Mouse (Mus musculus) stomach, embryonic 14.5 days (tissue): Measurements from ENCODE around the gene Trpm8. TPM values are rescaled to one million over a fixed set of nuclear protein-coding genes. Genes with fewer than 3 reads are reported as not detected.

Experiments
- ATAC-seq: fragments of 200-750 bp; cut with Nextera tagmentation; 2 replicates; pipeline ENCODE4 v1.8.0; 2017; ENCODE audit warnings: low read depth, moderate TSS enrichment; ENCODE audit not compliant: insufficient number of reproducible peaks, insufficient read depth, low FRiP score
- H3K27ac ChIP-seq: fragments of 300-500 bp; sonication (generic); 2 replicates; pipeline ENCODE4 v1.5.1; 2014; ENCODE audit warnings: mild to moderate bottlenecking, low read length, moderate library complexity, mixed read lengths
- H3K27me3 ChIP-seq: fragments of 300-500 bp; sonication (generic); 2 replicates; pipeline ENCODE4 v1.6.1; 2014; ENCODE audit warnings: low read length, control low read depth, mixed read lengths; ENCODE audit not compliant: control insufficient read depth, insufficient read depth
- H3K36me3 ChIP-seq: fragments of 300-500 bp; sonication (generic); 2 replicates; pipeline ENCODE4 v1.6.1; 2014; ENCODE audit warnings: mild to moderate bottlenecking, control low read depth, low read length, moderate library complexity, mixed read lengths; ENCODE audit not compliant: control insufficient read depth, insufficient read depth
- H3K4me1 ChIP-seq: fragments of 300-500 bp; sonication (generic); 2 replicates; pipeline ENCODE4 v1.6.1; 2014; ENCODE audit warnings: low read length, control low read depth, mixed read lengths; ENCODE audit not compliant: control insufficient read depth, insufficient read depth
- H3K4me2 ChIP-seq: fragments of 300-500 bp; sonication (generic); replicated peaks from 2 replicates; pipeline ENCODE4 v1.6.1; 2014; ENCODE audit warnings: low read depth, low read length, control low read depth
- H3K4me3 ChIP-seq: fragments of 300-500 bp; sonication (generic); 2 replicates; pipeline ENCODE4 v1.5.1; 2014; ENCODE audit warnings: low read depth, low read length, control low read depth
- H3K9ac ChIP-seq: fragments of 300-500 bp; sonication (generic); replicated peaks from 2 replicates; pipeline ENCODE4 v1.6.1; 2014; ENCODE audit warnings: low read depth, mild to moderate bottlenecking, control low read depth, low read length, moderate library complexity, mixed read lengths
- H3K9me3 ChIP-seq: fragments of 300-500 bp; sonication (generic); 2 replicates; pipeline ENCODE4 v1.6.1; 2016; ENCODE audit warnings: low read depth, low read length, control low read depth; ENCODE audit not compliant: control insufficient read depth
- WGBS: fragments of 180-500 bp; shearing (Covaris S2); extraction: QIAGEN DNeasy Blood & Tissue Kit; methylation state at CpG from one replicate; pipeline ENCODE4 v1.1.7; 2014; 5-methylcytosine and 5-hydroxymethylcytosine counted together
- polyA plus RNA-seq: library from polyadenylated mRNA; unstranded; fragments of >200 nt; fragmentation: Nextera tagmentation; extraction: Ambion mirVana; gene quantifications from 2 replicates; pipeline ENCODE4 v1.2.1, GENCODE M21; 2014

Gene Trpm8
- polyA plus RNA-seq, 1 experiment from 2014 or later: not detected

DNA sequence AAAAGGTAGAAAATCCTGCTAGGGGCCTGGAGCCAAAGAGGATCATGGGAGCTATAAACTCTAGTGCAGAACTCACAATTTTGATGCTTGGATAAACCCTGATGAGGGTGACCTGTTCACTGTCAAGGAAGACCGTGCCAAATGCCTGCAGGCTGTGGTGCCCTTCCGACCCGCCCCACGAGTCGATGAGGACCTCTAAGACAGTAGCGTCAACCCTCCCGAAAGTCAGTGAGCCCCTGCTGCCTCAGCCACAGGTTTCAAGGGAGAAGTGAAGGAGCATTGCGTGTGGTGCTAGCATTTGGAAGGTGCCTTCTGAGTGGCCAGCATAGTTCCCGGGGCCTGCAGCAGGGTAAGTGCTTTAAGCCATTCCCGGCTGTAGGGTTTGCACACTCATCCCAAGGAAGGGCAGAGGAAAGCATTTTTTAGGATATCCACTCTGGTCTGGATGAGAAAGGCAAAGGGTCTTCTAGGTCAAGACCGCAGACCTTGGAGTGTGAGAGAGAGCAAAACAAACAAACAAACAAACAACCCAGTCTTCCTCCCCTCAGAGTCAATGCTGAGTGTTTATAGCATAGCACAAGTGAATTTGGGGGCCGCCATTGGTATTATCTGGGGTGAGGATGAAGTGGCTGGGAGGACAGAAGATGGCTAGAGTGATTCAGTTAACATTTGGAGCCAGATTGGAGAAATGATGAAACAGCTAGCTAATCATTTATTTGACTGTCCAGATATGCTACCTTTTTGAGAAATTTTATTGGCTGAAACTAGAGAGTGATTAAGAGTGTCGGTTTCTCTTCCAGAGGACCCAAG is 9.6 kb downstream of the Trpm8 start:
- Histone ChIP-seq H3K4me3 (no peak overlapping the region), H3K4me2 (no peak overlapping the region), H3K9me3 (peaks cover 67% of the 10 kb centered on the region), H3K36me3 (no peaks in the 10 kb centered on the region), H3K27ac (no peak overlapping the region), H3K27me3 (no peaks in the 10 kb centered on the region), H3K9ac (no peak overlapping the region), H3K4me1 (no peaks in the 10 kb centered on the region)
- 71% methylated on average over 13 of the region's 13 CpGs for WGBS
- ATAC-seq: 0 out of 2 replicates have a peak, but pooled peaks have one; percentile 12

GRCm38 (mm10) chr1:88287697-88287980 is 10.2 kb downstream of the Trpm8 start:
- Histone ChIP-seq H3K9ac (no peak overlapping the region), H3K27ac (no peak overlapping the region), H3K27me3 (no peaks in the 10 kb centered on the region), H3K4me2 (no peak overlapping the region), H3K4me1 (no peaks in the 10 kb centered on the region), H3K4me3 (no peak overlapping the region), H3K9me3 (peaks cover 65% of the 10 kb centered on the region), H3K36me3 (no peaks in the 10 kb centered on the region)
- no peak for ATAC-seq
- 37% methylated on average over 5 of the region's 5 CpGs for WGBS

DNA sequence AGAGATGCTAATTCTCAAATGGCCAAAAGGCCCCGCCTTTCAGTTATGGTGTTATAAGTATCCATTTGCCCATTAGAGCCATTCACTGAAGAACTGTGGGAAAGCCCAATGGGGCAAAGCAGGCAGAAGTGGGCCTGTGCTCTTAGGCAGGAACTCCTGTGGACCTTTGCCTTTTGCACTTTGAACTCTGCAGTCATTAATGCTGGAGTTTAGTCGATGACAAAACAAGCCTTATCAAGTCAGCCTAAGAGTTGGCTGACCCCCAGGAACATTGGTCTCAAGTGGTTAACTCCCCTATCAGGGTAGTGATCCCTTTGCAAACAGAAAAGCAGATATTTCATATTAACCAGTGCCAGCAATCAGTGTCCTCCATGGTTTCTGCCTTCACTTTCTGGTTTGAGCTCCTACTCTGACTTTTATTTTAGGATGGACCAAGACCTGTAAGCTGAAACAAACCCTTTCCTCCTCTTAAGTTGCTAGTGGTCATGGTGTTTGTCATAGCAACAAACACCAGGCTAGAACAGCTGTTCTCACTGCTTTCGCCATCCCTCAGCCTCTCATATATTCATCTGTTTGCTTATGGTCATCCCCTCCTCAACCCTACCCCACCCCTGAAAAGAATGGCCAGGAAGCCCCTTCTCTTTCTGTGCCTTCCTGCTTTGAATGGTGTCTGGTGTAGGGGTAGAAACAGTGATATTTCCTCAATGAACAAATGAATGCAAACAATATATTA is 10.8 kb downstream of the Trpm8 start:
- ATAC-seq: no peak
- no peak overlapping the region for H3K9ac ChIP-seq

DNA sequence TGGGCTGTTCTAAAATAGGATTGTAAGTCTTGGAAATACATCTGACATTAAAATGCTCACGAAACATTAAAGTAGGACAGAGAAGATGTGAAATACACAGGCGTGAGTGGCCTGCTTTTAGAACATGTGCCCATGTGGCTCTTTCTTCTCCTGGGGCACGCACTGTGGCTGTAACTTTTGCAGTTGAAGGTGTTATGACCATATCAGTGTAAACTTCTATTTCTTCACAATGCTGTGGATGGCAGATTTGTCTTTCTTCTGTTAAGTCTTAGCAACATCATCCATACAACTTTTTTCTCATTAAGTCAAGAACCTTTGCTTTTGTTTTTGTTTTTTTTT is 11.3 kb downstream of the Trpm8 start:
- H3K4me1 ChIP-seq: no peaks in the 10 kb centered on the region
- no peaks in the 10 kb centered on the region for H3K27me3 ChIP-seq
- H3K36me3 ChIP-seq: no peaks in the 10 kb centered on the region
- no peak for ATAC-seq
- no peak overlapping the region for H3K4me3 ChIP-seq
- no peak overlapping the region for H3K9ac ChIP-seq
- 74% methylated on average over 3 of the region's 3 CpGs for WGBS
- H3K27ac ChIP-seq: no peak overlapping the region
- H3K9me3 ChIP-seq: peaks cover 56% of the 10 kb centered on the region
- no peak overlapping the region for H3K4me2 ChIP-seq

More for the DNA sequence above, 10.8 kb downstream of the Trpm8 start:
- no peak overlapping the region for H3K4me2 ChIP-seq
- no peaks in the 10 kb centered on the region for H3K27me3 ChIP-seq
- H3K4me3 ChIP-seq: no peak overlapping the region
- H3K9me3 ChIP-seq: peaks cover 60% of the 10 kb centered on the region
- no peaks in the 10 kb centered on the region for H3K36me3 ChIP-seq
- no peak overlapping the region for H3K27ac ChIP-seq
- 36% methylated on average over 3 of the region's 3 CpGs for WGBS
- H3K4me1 ChIP-seq: no peaks in the 10 kb centered on the region

- no peak overlapping the region for H3K4me3 ChIP-seq
- H3K27me3 ChIP-seq: no peaks in the 10 kb centered on the region
- no peak overlapping the region for H3K27ac ChIP-seq
- peaks cover 53% of the 10 kb centered on the region for H3K9me3 ChIP-seq
- no peaks in the 10 kb centered on the region for H3K4me1 ChIP-seq
- no peak overlapping the region for H3K9ac ChIP-seq
- no peak for ATAC-seq
- H3K36me3 ChIP-seq: no peaks in the 10 kb centered on the region
- H3K4me2 ChIP-seq: no peak overlapping the region
- WGBS: 44% methylated on average over 2 of the region's 2 CpGs
Measured at GRCm38 (mm10) chr1:88289152-88289551, 11.7 kb downstream of the Trpm8 start.

DNA sequence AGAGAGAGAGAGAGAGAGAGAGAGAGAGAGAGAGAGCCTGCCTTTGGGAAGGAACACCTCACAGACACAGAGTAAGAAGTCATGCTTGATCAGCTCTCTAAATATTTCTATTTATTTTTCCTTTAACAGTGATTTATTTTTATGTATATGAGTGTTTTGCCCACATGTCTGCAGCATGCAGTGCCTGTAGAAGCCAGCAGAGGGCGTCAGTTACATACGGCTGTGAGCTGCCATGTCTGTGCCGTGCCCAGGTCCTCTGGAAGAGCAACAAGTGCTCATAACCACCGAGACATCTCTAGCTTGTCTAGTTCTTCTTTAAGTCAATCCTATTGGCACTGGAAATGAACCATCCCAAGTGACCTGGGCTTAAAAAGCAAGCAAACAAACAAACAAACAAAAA is 12.5 kb downstream of the Trpm8 start:
- Histone ChIP-seq H3K4me3 (no peak overlapping the region), H3K9ac (no peak overlapping the region), H3K27ac (no peak overlapping the region), H3K4me2 (no peak overlapping the region), H3K4me1 (no peaks in the 10 kb centered on the region), H3K36me3 (no peaks in the 10 kb centered on the region), H3K27me3 (no peaks in the 10 kb centered on the region), H3K9me3 (peaks cover 51% of the 10 kb centered on the region)
- no peak for ATAC-seq
- WGBS: 39% methylated on average over 4 of the region's 4 CpGs

- Histone ChIP-seq H3K4me3 (no peak overlapping the region), H3K4me2 (no peak overlapping the region), H3K9me3 (peaks cover 50% of the 10 kb centered on the region), H3K27me3 (no peaks in the 10 kb centered on the region), H3K36me3 (no peaks in the 10 kb centered on the region), H3K9ac (no peak overlapping the region), H3K4me1 (no peaks in the 10 kb centered on the region), H3K27ac (no peak overlapping the region)
- no peak for ATAC-seq
- WGBS: 62% methylated on average over 1 of the region's 1 CpGs
Measured at GRCm38 (mm10) chr1:88290511-88290910, 13.1 kb downstream of the Trpm8 start.

GRCm38 (mm10) chr1:88291409-88292005 is 14.0 kb downstream of the Trpm8 start:
- Histone ChIP-seq H3K9me3 (peaks cover 49% of the 10 kb centered on the region), H3K9ac (no peak overlapping the region), H3K36me3 (no peaks in the 10 kb centered on the region), H3K27me3 (no peaks in the 10 kb centered on the region), H3K4me2 (no peak overlapping the region), H3K27ac (no peak overlapping the region), H3K4me3 (no peak overlapping the region), H3K4me1 (no peaks in the 10 kb centered on the region)
- no peak for ATAC-seq
- WGBS: 62% methylated on average over 3 of the region's 3 CpGs
